Mouse (Mus musculus) retina, adult 2 months (tissue): ENCODE results near the gene Clec18a.
"Not testable (repeated sequence)": the region's sequence is repeated elsewhere in the genome, so short reads cannot be mapped to it uniquely, and the experiment has no call there.

Source experiments
- DNase-seq: peaks from one replicate; pipeline ENCODE4 v3.0.0-alpha.2; 2012; ENCODE audit warnings: low read depth, low spot score

Clec18a gene

GRCm38 (mm10) chr8:111056158-111056663 is 36.0 kb downstream of the Clec18a start, which contains the start of gene Exosc6:
Gene Exosc6, plus strand, starts transcription at chr8:111056339.
- peak; percentile 78 for DNase-seq

DNA sequence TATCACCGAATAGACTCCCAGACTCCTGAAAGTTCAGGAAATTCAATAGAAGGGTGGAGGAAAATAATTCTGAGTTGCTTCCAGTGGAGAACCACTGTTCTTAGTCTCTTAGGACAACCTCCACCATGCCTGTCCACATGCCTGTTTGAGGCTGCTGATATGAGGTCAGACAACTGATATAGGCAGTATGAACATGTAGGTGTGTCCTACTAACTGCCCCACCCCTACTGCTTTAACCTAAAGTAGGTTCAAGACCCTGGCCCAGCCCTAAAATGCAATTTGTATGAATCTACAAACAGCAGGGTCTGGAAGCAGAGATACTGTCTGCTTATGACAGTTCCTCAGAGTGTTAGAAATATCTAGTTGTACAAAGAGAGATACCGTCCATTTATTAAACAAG is 36.6 kb downstream of the Clec18a start:
- no peak for DNase-seq

GRCm38 (mm10) chr8:111055031-111055634 is 37.1 kb downstream of the Clec18a start:
- DNase-seq, result no peak

- no peak for DNase-seq
Observed at GRCm38 (mm10) chr8:111053827-111054518, 38.3 kb downstream of the Clec18a start.

GRCm38 (mm10) chr8:111049106-111049505 is 43.1 kb downstream of the Clec18a start:
- no peak for DNase-seq

DNA sequence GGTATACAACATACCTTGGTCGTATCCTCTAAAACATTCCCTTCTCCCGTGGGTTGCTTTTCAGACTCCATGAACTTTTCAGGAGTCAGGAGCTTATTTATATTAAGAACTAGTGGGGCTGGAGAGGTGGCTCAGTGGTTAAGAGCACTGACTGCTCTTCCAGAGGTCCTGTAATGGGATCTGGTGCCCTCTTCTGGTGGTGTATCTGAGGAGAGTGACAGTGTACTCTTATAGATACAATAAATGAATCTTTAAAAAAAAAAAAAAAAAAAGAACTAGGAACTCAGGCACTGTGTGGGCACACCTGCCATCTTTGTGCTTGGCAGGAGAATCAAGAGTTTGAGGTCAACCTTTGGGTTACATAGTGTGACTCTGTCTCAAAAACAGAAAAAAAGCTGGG is 43.5 kb downstream of the Clec18a start:
- no peak for DNase-seq

GRCm38 (mm10) chr8:111044003-111044734 is 48.1 kb downstream of the Clec18a start:
- no peak for DNase-seq

DNA sequence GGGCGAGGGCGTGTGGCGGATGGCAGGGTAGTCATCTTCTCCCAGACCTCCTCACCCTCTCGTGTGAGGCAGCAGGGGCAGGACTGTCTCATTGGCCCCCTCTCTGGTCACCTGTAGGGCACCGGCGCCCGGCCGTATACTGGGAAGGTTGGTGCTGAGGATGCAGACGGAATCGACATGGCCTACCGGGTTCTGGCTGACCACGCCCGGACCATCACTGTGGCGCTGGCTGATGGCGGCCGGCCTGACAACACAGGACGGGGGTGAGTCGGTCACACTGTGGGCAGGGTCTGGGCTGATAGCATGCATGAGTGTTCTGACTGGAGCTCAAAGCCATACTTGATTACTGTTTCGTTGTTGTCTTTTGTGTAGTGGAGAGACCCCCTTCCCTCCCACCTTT is 49.7 kb downstream of the Clec18a start:
- DNase-seq, result no peak

DNA sequence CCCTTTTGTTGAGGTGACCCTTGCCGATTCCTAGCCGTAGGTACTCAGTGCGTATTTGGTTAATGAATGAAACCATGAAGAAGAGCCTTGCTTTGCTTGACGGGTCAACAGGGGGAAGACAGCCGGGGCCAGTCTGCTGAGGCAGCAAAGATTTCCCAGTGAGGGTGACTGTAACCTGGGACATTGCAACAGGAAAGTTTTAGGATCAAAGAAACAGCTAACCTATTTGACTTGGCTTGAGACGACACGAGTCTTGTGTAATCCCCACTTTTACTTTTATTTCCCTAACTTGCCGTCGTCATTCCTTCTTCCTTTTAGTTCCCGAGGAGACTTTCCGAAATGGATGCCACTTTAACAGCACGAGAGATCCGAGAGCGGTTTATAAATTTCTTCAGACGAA is 55.6 kb downstream of the Clec18a start:
- no peak for DNase-seq

- DNase-seq, result no peak
Observed at GRCm38 (mm10) chr8:111034276-111034675, 58.0 kb downstream of the Clec18a start.

- DNase-seq, result peak; percentile 100
Observed at GRCm38 (mm10) chr8:111033482-111034215, 58.6 kb downstream of the Clec18a start.

GRCm38 (mm10) chr8:111032916-111033315 is 59.3 kb downstream of the Clec18a start, which contains the start of gene Aars:
Gene Aars, plus strand, starts transcription at chr8:111033144.
- no peak for DNase-seq

GRCm38 (mm10) chr8:111031572-111031971 is 60.7 kb downstream of the Clec18a start, which contains the start of gene Ddx19b:
Gene Ddx19b, minus strand, starts transcription at chr8:111031751.
- DNase-seq, result no peak

- no peak for DNase-seq
Observed at GRCm38 (mm10) chr8:111030045-111030444, 62.2 kb downstream of the Clec18a start.

DNA sequence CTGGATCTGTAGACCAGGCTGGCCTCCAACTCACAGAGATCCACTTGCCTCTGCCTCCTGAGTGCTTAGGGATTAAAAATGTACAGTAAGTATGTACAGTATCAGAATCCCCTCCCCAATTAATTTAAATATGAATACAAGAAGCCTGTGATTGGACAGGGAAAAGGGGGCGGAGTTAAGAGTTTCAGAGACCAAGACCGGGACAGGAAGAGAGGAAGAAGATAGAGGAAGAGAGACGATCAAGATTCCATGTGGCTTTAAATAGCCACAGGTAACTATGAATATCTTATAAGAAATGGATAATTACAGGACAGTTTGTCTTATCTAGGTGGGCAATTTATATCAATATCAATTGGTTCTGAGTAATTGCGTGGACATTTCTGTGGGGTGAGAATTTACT is 62.6 kb downstream of the Clec18a start:
- DNase-seq, result no peak

DNA sequence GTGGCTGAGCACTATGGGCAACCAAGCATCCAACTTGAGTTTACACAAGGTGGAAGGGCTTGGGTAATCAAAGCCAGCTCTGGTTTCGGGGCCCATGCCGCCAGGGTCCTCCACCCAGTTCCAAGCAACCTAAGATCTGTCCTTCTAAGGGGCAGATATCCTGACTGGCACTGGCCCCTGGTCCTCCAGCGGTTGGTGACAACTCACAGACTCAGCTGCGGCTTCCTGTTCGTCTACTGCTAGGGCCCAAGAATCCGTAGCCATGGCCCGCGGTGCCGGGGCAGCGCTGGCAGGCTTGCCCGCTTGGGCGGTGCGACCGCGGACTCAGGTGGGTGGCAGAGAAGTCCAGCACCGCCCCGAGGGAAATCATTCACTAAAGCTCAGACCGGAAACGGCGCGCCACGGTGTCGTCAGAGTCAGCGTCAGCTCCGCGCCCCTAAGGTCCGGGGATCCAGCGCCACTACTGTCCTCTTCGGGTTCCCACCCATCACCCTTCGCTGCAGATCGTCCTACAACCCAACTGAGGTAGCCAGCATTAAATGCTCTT is 64.8 kb downstream of the Clec18a start:
- peak; percentile 69 for DNase-seq

DNA sequence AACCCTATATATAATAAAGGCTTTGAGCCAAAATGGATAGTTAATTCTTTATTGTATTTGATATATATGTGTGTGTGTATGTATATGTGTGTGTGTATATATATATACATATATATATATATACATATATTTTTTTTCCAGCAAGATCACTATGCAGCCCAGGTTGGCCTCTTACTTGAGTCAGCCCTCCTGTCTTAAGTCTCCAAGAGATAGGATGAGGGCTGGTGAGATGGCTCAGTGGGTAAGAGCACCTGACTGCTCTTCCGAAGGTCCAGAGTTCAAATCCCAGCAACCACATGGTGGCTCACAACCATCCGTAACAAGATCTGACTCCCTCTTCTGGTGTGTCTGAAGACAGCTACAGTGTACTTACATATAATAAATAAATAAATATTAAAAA is 65.6 kb downstream of the Clec18a start:
- DNase-seq, result not testable (repeated sequence)

DNA sequence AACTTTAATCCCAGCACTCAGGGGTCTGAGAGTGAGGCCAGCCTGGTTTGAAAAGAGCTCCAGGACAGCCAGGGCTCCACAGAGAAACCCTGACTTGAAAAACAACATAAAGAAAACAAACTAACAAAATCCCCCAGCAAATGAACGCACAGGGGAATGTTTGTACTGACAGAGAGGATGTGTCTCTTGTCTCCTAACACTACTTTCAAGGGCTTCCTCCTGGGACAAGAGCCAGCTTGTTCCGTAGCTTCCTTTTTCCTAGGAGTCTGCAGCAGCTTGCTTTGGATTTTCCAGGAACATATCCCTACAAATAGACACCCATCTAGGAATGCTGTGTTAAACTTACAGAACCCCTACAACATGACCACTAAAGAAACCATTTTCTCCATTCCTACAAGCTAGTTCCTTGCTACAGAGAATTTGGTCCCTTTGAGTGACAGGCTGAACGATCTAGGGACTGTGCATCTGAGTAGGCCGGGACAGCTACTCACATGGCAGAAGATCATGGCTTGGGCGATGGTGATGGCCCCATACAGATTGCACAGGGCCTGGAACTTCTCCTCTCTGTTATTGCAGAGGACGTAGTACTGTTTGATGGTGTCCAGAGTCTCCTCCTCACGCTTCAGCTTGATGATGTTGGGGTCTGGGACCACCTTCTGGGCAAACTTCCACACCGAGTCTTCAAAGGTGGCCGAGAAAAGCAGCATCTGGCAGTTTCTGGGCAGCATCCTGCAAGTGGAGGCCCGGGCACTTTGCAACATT is 81.8 kb downstream of the Clec18a start:
- DNase-seq, result not testable (repeated sequence)
